Mouse (Mus musculus) MN1 (cell line): ENCODE data around the gene S100b.

Experiments
- DNase-seq: peaks from one replicate; pipeline ENCODE4 v3.0.0-alpha.2; 2016; ENCODE audit warnings: low spot score

S100b gene

GRCm38 (mm10) chr10:76253536-76253935 is at the start of gene S100b:
S100b (plus strand) TSS chr10:76253853.
- peak; percentile 44 for DNase-seq

GRCm38 (mm10) chr10:76207262-76207796 is 46.3 kb upstream of the S100b start:
- DNase-seq = no peak

- no peak for DNase-seq
Observed at GRCm38 (mm10) chr10:76209241-76209640, 44.4 kb upstream of the S100b start.

GRCm38 (mm10) chr10:76210806-76211205 is 42.8 kb upstream of the S100b start:
- no peak for DNase-seq

GRCm38 (mm10) chr10:76212121-76212520 is 41.5 kb upstream of the S100b start:
- no peak for DNase-seq

- DNase-seq = no peak
Observed at GRCm38 (mm10) chr10:76214161-76214560, 39.5 kb upstream of the S100b start.

DNA sequence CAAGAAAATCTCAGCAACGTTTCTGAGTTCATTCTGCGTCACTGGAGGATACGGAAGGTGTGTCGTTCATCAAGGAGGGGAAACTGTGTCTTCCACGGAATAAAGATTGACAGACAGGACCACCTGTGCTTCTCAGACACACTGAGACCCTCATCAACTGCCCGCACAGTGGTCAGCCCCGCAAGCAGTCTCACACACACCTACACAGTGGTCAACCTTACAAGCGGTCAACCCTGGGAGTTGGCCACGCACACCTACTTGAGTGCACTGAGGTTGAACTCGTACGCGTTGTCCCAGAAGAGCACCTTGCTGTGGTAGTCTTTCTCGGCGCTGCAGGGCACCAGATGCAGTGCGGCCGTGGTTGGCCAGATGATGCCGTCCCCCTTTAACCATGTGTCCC is 36.6 kb upstream of the S100b start:
- no peak for DNase-seq

- DNase-seq = no peak
Observed at GRCm38 (mm10) chr10:76218240-76218639, 35.4 kb upstream of the S100b start.

- no peak for DNase-seq
Observed at GRCm38 (mm10) chr10:76225944-76226343, 27.7 kb upstream of the S100b start.

- no peak for DNase-seq
Observed at GRCm38 (mm10) chr10:76229627-76230026, 24.0 kb upstream of the S100b start.

GRCm38 (mm10) chr10:76237341-76238225 is 16.1 kb upstream of the S100b start, which contains the start of gene Prmt2:
Prmt2 (minus strand) TSS chr10:76237865.
- DNase-seq = peak; percentile 96

GRCm38 (mm10) chr10:76239401-76239800 is 14.3 kb upstream of the S100b start:
- no peak for DNase-seq

GRCm38 (mm10) chr10:76245106-76245505 is 8.5 kb upstream of the S100b start:
- no peak for DNase-seq

- no peak for DNase-seq
Observed at GRCm38 (mm10) chr10:76246601-76247000, 7.1 kb upstream of the S100b start.

DNA sequence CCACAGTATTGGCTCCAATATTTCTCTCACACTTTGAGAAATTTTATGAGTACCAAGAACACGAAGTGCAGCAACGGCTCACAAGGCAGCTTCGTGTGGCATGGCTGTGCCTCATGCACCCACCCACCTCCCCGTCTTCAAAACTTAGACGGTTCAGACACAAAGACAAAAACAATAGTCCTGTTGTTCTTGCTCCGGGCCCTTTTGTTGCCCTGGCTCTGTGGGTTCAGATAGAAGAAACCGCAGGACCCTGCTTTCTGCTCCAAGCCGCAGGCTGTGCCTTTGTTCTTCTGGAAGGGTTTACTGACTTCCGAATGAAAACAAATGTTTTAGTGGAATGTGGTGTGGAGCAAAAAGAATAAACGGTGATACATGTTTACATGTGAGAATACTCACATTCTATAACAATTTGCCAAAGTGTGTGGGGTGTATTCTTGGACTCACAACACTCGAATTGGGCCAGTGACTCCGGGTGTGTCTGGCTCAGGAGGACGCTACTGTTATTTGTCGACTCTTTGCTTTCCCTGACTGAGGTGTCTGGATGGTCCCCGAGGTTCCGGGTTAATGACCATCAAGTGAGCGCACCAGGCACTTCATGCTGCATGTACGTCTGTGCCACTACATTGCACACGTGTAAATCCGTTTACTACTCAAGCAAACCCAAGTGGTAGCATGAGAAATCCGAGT is 5.5 kb upstream of the S100b start:
- no peak for DNase-seq

GRCm38 (mm10) chr10:76248647-76248968 is 5.0 kb upstream of the S100b start:
- no peak for DNase-seq

GRCm38 (mm10) chr10:76250870-76251269 is 2.8 kb upstream of the S100b start:
- no peak for DNase-seq

- no peak for DNase-seq
Observed at GRCm38 (mm10) chr10:76253079-76253478, 574 bp upstream of the S100b start.

DNA sequence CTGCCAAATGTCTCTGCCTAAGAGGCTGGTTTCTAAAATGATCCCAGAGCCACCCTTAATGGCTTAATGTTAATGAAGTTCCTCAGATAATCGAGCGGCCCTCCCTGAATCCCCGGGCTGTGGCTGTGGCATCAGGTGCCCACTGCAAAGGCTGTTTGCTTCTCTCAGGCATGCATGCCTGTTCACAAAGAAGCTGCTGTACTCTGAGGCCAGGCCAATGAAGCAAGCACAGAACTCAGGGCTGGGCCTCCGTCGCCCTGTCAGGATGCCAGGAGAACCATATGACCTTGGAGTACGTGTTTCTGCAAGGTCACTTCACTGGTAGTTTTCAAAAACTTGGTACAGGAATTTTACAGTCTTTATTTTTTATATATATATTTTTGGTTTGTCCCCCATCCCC is 2.0 kb downstream of the S100b start:
- no peak for DNase-seq

DNA sequence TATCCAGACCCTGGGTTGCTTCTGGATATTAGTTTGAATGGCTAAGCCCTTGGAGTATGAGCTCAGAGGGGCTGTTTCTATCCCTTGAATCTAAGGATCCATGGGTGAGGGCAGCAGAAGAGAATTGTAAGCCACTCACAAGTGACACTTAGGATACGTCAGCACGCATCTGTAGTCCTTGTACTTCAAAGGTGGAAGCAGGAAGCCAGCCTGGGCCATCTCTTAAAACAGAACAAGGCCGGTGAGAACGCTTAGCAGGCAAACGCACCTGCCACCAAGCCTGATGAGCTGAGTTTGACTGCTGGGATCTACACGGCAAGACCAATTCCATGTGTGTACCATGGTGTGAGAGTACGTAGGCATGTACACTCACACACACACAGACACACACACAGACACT is 3.6 kb downstream of the S100b start:
- DNase-seq = no peak

DNA sequence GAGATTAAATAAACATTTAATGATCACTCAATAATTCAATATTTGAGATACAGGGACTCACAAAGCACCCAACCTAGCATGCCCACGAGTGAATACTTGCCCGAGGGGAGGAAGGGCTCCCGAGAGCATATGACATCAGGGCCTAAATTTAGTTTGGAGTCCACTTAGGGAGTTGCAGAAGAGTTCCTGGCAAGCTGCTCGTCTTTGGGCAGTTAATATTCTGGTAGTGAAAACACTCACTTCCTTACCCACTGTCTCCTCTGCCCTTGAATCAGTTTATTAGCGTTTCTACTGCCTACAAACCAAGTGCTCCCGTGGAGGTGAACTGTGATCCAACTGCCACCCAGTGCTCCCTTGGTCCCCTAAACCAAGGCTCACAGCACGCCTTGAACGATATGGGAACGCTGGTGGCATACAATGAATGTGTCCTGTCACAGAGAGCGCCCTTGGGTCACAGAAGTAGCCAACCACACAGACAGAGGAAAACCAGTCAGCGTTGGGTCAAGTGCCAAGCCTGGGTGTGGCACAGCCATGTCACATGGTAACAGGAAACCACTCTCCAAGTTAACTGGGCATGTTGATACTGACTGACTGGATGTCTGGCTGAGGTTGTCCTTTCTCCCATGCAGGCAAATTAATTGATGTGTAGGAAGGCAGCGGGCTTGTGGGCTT is 4.2 kb downstream of the S100b start:
- peak; percentile 44 for DNase-seq

DNA sequence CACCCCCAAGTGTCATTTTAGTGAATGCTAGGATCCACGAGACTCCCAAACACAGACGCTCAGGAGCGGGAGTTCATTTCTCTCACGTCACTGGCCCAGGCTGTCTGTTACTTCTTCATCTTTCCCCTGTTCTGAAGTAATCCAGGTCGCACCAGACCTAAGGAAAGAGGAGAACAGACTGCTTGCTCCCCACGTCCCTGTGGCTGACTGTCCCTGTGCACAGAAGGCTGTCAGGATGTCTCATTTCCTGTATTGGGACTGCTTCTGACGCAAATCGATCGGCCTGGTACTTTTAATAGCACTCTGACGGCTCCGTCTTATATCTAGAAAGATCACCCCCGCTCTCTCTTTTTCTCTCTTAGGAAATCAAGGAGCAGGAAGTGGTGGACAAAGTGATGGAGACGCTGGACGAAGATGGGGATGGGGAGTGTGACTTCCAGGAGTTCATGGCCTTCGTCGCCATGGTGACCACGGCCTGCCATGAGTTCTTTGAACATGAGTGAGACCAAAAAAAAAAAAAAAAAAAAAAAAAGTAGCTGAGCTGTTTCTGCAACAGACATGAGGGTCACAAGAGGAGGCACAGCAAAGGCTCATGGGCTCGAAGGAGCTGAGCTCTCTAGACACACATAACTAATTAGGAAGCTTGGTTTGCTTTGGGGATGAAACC is 6.0 kb downstream of the S100b start:
- DNase-seq = no peak
